Mouse (Mus musculus): ENCODE measurements around the gene Gm6034. TPM values are rescaled to one million over a fixed set of nuclear protein-coding genes. Genes with fewer than 3 reads are reported as not detected.
A peak's percentile ranks its signal among the peaks of the same experiment; 100 is the strongest.
"Not testable (repeated sequence)": the region's sequence is repeated elsewhere in the genome, so short reads cannot be mapped to it uniquely, and the experiment has no call there.

Gene Gm6034
- total RNA-seq, 4 experiments from 2014 or later, result not detected

DNA sequence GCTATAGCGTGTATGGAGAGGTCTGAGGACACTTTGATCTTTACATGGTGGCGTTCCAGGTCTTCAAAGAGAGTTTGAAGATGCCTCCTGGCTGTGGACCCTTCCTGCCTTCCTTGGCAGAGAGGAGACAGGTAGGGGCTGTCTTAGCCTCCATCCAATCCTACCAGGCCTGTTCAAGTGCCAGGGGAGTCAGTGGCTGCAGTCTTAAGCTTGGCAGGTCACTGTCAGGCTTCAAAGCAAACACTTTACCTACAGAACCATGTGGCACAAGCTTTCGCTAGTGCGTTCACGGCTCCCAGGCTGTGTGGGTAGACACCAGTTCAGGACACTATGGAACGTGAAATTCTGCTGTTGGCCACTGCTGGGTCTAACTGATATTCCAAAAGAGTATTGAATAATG, 19.8 kb upstream of the Gm6034 start:
- no peak for DNase-seq (ENCODE audit: low spot score)

DNA sequence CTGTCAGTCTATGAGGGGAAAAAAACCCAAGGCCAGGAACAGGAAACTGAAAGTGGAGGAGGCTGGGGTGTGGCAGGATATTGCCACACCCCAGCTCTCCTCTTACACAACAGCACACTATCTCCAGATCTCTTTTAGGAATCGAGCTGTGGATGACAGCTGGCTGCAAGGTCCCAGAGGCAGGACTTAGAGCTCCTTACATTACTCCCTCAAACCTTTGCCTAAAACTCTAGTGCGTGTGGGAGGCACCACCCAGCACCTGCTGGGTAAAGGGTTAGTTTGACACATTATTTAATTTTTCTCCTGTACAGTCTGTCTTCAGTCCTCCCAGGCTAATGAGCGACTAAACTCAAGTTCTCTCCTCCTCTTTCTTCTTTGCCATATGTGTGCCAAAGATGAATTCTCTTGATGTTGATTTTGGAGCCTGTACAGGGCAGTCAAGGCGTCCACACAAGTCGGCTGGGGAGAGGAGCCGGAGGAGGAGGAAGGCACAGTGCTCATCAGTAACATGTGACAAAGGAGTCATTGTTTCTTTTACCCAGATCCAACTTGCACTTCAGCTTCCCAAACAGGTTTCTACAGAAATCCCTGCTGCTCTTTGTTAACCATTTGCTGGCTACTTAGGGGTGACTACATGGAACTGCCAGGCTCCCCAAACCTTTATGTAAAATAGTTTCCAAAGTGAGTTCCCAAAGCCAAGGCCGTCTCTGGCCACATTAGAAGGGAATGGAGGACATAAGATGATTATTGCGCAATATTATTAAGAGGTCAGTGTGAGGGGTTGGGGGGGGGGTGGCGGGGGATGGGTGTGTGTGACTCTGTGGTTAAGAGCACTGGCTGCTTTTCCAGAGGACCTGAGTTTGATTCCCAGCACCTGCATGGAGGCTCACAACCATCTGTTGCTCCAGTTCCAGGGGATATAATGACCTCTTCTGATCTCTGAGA, 18.8 kb upstream of the Gm6034 start:
- DNase-seq (ENCODE audit: low spot score), result peak; percentile 62

DNA sequence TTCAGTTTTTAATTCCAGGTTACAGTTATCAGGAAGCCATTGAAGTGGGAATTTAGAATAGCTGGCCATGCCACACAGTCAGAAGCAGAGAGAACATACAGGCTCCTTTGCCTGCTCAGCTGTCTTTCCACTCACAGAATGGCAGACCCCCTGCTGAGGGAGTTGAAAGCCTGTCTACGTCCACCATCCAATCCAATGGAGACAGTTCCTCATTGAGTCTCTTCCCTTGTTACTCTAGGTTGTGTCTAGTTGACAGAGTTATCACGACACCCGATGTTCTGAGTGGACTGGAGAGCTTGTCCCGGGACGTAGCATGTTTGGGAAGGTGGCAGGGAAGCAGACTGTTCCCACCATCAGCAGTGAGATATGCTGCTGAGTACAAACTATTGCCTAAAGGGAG, 17.6 kb upstream of the Gm6034 start:
- no peak for DNase-seq (ENCODE audit: low spot score)

DNA sequence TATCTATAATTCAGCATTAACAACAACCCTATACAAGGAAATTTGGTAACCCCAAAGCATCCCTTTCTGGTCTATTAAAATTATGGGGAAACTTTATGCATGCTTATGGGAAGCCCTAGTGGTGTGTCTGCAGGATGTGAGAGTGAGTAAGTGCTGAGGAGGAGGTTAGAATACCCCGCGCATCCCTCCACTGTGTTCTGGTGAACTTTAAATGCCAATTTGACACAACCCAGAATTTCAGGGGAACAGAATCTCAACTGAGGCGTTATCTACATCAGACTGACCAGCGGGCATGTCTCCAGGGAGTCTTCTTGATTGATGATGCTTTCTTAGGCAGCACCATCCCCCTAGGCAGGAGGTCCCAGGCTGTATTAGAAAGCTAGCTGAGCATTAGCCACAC, 16.9 kb upstream of the Gm6034 start:
- no peak for DNase-seq (ENCODE audit: low spot score)

DNA sequence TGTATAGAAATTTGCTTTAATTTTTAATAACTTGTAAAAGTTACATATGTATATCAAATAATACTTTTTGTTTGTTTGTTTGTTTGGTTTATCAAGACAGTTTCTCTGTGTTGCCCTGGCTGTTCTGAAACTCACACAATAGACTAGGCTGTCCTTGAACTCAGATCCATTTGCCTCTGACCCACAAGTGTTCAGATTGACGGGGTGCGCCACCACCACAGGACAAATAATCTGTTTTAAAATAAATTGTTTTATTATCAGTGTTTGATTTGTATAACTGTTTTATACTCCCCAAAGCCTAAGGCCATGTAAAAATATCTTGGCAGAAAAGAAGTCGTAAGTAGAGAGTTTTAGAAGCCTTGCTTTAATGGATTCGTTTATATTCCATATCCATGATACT, 15.1 kb upstream of the Gm6034 start:
- DNase-seq (ENCODE audit: low spot score), result no peak

DNA sequence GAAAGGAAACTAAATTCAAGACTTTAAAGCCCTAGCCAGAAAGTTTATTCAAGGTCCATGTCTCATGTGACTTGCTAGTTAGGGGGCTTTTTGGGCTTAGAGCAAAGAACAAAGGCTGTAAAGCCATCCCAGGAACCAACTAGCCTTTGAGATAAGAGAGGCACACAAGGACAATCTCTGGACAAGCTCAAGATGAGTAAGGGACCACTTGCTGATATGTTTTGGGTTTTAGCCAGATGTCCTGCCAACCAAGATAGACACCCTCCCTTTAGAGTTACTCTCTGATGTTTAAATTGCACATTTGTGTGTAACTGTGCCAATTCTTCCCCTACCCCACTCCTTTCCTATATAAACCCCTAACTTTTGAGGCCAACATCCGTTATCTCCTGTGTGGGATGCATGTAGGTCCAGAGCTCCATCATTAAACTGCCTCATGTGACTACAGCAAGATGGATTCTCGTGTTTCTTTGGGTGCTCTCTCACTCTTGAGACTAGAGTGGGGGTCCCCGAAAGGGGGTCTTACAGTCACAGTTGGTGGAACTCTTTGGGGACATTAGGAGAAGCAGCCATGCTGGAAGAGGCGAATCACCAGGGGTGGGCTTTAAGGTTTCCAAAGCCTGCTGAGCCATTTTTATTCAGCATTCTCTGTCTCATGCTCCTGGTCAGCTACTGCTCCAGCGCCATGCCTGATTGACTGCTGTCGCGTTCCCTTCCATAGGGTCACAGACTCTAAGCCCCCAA, 13.7 kb upstream of the Gm6034 start:
- DNase-seq (ENCODE audit: low spot score), result no peak

DNA sequence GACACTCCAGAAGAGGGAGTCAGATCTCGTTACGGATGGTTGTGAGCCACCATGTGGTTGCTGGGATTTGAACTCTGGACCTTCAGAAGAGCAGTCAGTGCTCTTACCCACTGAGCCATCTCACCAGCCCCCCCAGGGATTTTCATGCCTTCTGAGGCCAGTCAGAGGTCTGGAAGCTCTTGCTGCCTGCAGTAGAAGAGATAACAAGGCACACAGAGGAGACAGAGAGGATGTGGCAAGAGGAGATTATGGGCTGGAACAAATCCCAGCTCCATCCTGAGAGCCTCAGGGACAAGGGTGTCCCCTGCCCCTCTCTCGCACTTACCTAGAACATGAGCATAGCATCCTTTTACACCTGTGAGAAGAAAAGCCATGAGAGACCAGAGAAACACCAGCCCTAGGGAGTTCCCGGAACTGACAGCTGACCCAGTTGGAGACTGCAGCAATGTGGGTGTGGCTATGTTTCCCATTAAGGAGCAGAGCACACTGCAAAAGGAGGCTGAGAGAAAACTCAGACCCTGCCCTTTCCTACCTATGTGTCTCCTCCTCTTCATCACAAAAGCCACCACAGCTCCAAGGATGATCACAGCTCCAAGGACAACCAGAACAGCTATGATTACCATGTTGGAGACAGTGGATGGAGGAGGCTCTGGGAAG, 12.6 kb upstream of the Gm6034 start:
- DNase-seq (ENCODE audit: low spot score), result peak; percentile 50

DNA sequence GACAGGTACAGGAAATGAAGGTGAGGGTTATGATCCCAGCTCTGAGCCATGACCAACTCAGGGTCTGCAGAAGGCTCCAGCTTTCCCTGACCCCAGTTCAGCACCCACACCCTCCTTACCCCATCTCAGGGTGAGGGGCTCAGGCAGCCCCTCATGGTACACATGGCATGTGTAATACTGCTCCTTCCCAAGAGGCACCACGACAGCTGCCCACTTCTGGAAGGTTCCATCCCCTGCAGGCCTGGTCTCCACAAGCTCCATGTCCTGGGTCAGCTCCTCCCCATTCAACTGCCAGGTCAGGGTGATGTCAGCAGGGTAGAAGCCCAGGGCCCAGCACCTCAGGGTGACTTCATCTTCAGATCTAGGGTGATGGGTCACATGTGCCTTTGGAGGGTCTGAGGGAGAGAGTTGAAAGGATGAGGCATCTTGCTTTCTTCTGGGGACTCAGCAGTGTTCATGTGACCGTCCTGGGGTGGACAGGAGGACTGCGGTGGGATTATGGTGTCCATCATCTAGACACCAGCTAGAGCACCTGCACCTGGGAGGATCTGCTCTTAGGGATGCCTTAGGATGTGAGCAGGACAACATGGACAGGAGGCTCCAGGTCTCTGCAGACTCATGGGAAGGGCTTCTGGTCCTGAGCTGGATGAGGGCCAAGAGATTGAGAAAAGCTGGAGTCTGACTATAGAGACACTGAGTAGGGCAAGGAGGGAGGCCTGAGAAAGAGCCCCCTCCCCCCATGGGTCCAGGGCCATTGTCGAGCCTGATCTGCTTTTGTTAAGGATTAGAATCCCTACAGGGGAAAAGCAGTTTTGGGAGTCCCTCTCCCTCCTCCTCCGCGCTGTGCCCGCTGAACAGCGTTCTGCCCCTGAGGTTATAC, 11.8 kb upstream of the Gm6034 start:
- not testable (repeated sequence) for DNase-seq (ENCODE audit: low spot score)

DNA sequence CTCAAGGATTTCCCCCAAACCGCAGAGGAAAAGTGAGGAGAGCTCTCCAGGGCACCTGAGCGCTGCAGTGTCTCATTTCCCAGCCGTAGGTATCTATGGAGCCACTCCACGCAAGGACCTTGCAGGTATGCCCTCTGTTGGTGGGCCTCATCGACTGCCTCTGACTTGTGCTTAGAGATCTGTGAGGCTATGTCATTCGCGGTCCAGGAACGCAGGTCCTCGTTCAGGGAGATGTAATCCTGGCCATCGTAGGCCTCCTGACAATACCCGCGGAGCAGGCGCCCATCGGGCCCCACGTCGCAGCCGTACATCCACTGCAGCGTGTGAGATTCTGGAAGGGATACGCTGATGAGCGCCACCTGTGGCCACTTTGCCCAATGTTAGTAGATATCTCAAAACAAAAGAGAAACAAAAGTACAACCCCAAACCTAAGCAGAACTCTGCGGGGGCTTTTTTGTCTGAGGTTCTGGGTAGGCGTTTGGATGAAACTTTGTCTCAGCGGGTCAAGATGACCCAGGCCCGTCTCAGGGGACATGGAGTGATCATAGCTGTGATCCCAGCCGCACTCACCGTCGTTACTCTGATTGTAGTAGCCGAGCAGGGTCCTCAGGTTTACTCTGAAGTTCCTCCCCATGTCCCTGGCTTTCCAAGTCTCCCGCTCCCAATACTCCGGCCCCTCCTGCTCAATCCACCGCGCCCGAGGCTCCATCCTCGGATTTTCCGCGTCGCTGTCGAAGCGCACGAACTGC, 11.0 kb upstream of the Gm6034 start:
- DNase-seq (ENCODE audit: low spot score), result peak; percentile 67

DNA sequence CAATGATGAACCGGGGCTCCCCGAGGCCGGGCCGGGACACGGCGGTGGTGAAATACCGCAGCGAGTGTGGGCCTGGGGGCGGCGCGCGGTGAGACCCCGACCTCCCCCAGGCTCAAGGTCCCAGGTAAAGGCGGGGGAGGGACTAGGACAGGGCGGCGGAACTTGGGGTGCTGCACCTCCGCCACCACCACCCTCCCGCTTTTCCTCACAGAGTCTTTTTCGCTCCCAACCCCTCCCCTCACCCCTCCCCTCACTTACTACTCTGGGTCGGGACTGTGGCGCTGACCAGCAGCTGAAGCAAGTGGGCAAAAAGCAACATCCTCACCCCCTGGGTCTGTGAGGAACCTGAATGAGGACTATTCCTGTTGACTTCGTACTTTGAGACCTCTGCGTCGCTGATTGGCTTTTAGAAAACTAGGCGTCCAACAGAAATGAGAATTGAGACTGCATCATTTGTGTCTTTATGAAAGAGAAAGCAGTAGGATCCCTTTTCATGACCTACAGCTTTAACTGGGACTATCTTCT, 10.3 kb upstream of the Gm6034 start, which contains the start of gene H2-T23:
TSS of gene H2-T23 (minus strand) at position 505 of the 525 bp plus-strand sequence.
- DNase-seq (ENCODE audit: low spot score), result peak; percentile 84

DNA sequence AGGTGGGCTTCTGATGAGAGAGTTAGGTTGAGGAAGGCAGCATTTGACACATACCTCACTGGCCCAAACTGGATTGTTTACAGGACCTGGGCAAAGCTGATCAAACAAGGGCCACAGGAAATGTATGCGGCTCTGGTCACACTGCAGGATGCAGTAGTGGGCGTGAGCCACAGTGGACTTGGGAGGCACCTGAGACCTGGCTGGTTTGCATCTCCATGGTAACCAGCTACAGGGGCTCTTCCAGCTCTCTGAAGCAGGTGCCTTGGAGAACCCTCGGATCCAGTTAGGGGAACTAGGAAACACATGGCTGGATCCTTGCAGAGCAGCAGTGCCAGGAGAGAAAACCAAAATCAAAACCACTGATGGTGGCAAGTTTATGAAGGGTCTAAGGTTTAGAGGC, 8.2 kb upstream of the Gm6034 start:
- not testable (repeated sequence) for DNase-seq (ENCODE audit: low spot score)

DNA sequence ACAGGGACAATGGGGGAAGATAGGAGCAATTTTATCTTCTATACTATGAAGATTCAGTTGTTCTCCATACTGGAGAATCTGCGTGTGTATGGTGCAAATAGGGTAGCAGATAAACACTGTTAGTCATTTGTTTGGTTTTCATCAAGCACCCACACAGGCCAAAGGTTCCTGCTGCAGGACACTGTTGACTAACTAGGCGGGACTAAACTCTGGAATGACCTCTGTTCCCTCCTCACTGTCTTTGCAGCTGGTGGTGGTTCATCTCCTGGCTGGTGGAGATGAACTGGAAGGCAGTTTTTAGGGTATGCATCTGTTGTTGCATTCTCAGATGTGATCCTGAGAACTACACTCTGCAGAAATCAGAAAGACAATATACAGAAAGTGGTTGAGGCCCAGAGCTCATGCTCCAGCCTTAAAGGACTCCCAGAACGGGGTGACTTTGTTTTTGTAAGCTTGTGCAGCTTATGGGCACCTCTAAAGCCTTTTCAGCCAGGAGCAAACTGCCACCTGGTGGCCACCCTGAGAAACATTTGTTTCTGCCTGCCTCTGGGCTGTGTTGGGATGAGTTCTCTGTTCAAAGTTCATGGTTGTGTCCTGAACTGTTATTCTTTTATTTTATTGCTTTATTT, 7.6 kb upstream of the Gm6034 start:
- peak; percentile 50 for DNase-seq (ENCODE audit: low spot score)

DNA sequence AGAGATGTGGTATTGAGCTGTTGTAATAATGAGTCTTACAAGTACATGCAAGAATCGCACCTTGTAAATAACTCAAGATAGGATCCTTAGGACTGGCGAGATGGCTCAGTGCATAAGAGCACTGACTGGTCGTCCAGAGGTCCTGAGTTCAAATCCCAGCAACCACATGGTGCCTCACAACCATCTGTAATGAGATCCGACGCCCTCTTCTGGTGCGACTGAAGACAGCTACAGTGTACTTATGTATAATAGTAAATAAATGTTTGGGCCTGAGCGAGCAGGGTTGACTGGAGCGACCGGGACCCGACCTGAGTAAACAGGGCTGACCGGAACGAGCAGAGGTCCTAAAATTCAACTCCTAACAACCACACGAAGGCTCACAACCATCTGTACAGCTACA, 6.6 kb upstream of the Gm6034 start:
- not testable (repeated sequence) for DNase-seq (ENCODE audit: low spot score)

DNA sequence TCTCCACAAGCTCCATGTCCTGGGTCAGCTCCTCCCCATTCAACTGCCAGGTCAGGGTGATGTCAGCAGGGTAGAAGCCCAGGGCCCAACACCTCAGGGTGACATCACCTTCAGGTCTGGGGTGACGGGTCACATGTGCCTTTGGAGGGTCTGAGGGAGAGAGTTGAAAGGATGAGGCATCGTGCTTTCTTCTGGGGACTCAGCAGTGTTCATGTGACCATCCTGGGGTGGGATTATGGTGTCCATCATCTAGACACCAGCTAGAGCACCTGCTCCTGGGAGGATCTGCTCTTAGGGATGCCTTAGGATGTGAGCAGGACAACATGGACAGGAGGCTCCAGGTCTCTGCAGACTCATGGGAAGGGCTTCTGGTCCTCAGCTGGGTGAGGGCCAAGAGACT, 2.2 kb upstream of the Gm6034 start:
- not testable (repeated sequence) for DNase-seq (ENCODE audit: low spot score)

DNA sequence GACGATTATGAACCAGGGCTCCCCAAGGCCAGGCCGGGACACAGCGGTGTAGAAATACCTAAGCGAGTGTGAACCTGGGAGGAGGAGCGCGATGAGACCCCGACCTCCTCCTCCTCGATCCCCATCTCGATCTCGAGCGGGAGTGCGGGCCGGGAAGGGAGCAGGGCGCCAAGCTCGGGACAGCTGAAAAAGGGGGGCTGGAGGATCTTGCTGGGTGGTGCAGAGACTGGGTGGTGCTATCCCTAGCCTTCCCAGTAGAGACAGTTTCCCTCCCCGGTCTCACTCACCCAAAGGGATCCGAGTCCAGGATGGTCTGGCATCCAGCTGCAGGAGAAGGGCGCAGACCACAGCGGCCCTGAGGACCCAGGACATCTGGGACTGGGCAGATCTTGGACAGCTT, 706 bp upstream of the Gm6034 start:
- DNase-seq (ENCODE audit: low spot score), result not testable (repeated sequence)

DNA sequence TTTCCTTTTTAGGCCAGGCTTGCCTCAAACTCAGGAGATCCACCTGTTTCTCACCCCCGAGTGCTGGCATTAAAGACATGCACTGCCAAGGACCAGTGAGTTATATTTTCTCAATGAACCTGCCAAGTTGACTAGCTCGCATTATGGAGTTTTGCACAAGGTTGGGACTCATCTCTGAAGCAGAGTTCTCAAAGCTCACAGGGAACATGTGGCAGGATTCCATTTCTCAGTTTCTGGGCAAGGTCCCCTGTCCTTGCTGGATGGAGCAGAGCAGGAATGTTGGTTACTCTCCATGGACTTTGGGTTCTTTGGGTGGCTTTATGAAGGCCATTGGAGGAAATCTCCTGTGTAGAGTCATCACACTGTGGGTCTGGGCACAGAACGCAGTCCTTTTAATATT, 525 bp downstream of the Gm6034 start:
- DNase-seq (ENCODE audit: low spot score), result no peak

DNA sequence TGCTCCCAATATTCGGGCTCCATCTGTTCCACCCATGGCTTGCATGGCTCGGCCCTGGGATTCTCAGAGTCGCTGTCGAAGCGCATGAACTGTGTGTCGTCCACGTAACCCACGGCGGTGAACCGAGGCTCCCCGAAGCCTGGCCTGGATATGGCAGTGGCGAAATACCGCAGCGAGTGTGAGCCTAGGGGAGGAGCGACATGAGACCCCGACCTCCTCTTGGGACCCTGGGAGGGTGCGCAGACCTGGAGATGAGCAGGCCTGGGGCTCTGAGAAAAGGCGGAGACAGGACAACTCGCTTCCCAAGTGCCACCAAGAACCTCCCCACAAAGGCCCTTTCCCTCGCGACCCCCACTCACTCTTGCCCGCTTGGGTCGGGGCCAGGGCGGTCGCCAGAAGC, 15.2 kb downstream of the Gm6034 start:
- DNase-seq (ENCODE audit: low spot score), result not testable (repeated sequence)

DNA sequence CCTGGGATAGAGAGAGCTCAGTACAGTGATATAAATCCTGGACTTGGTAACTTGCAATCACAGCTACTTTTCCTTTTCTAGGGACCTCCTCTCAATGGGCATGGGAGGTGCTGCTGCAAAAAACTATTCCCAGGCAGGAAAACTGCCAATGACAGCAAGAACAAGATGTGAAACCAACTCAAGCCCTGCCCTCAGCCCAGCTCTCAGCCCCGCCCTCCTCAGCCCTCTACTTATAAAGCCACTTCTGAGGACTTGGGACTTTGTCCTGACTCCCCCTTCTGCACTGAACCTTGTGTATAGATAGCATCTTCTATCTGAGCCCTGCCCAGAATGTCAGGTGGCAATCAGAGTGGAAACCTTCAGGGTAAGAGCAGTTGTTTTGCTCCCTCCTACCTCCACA, 15.6 kb downstream of the Gm6034 start, which contains the start of gene Gm11127:
TSS of gene Gm11127 (minus strand) at position 10 of the 400 bp plus-strand sequence.
- not testable (repeated sequence) for DNase-seq (ENCODE audit: low spot score)

DNA sequence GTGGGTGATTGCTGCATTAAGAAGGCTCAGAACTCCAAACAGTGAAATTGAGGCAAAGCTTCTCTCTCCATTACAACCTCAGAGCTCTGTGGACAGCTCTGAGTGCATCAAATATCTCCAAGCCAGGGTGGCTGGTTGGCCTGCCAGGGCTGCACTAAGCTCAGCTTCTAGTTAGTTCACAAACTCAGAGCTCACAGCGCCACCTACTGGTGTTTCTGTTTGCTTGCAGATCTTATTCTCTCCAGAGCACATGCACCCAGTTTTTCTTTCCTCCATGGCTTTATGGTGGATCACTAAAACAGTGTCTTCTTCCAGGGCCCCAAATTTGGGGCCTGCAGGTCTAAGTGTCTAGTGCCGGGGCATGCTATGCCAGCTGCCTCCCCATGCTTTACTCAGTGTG, 18.1 kb downstream of the Gm6034 start:
- DNase-seq (ENCODE audit: low spot score), result peak; percentile 83

DNA sequence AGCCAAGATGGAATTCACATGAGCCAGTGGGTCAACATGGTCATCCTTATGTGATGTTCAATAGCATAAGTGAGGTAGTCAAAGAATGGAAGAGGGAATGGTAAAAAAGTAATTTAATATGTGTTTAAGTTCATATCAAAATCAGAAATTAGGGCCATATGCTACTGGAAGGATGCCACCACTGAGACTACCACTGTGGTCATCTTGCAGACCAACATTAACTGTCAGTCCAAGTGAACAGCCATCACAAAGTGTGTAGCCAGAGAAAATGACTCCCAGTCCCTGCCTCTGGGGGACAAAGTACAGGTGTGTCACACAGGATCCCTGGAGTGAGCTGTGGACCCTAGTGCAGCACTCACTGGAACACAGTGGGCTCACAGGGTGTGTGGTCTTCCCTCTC, 39.1 kb downstream of the Gm6034 start:
- not testable (repeated sequence) for DNase-seq (ENCODE audit: low spot score)

All from heart, adult 8-10 months (tissue).